Mouse (Mus musculus) CD4-positive, CD25-positive, alpha-beta regulatory T cell, adult 9 weeks (primary cell): ENCODE results near the gene Prpf4. TPM values are rescaled to one million over a fixed set of nuclear protein-coding genes. Genes with fewer than 3 reads are reported as not detected.

Experiments
- polyA plus RNA-seq: library from polyadenylated mRNA; unstranded; fragments of 100-300 nt; shearing (Covaris generic); gene quantifications from one replicate; pipeline ENCODE4 v1.2.1, GENCODE M21; 2017

The Prpf4 gene
- 29.7 TPM for polyA plus RNA-seq

DNA sequence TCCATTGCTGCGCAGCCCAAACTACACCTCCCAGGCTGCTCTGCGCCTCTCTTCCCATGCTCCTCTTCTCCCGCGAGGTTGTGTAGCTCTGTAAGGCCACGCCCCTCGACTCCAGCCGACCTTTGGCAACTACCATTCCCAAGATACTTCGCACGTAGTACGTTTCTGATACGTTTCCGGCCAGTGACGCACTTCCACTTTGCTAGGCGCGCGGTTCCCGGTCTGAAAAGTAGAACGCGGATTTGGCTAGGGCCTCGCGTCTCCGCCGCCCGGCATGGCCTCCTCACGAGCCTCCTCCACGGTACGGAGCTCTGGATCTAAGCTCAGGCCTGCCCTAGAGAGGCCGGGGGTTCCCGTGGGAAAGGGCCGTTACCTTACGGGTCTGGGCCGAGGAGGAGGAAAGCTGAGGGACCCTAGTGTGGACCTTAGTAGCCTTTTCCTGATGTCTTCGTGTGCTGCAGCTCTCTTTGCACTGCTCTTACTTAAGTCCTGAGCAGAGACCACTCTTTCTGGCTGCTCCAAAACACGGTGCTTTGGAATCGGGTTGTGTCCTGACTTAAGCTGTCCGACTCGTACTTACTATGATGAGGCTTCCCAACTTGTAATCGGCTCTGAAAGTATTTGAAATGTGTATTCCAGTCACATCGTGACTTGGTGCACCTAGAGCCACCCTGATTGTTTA is at the start of gene Prpf4, which contains the start of gene Cdc26:
Gene Prpf4 (plus strand): TSS at position 197 of the 682 bp plus-strand sequence.
Gene Cdc26 (minus strand): TSS at position 42 of the 682 bp plus-strand sequence.

DNA sequence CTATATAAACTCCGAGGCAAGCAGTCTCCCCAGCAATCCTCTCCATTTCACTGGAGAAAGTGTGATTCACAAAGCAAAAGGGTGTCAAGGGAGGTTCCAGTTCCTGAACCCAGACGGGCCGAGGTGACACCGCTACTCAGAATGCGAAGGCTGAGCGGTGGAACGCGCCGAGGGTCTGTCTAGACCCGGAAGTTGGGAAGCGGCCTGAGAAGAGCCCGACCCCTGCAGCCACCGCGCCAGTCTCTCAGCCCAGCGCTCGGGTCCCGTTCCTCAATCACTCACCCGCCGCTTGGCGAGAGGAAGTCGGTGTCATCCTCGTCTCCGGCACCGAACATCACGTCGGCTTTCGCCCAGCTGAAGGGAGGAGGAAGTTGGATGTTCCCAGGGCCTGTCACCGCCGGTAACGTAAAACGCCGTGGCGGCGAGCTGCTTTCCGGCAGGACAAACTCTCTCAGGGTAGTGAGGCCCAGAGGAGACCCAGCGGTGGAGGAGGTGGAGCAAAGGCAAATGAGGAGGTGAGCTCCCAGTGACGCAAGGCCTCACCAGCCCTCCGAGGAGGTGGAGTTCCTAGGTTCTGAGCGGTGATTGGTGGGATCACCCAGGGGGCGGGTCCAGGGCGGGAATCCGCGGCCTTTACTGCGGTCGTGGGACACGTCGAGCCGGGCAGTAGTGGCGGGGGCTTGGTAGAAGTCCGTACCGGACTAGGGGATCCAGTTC is 48.4 kb upstream of the Prpf4 start, which contains the start of the genes Fkbp15 and Slc31a1:
Gene Fkbp15 (minus strand): TSS at position 461 of the 717 bp plus-strand sequence.
Gene Slc31a1 (plus strand): TSS at position 640 of the 717 bp plus-strand sequence.

DNA sequence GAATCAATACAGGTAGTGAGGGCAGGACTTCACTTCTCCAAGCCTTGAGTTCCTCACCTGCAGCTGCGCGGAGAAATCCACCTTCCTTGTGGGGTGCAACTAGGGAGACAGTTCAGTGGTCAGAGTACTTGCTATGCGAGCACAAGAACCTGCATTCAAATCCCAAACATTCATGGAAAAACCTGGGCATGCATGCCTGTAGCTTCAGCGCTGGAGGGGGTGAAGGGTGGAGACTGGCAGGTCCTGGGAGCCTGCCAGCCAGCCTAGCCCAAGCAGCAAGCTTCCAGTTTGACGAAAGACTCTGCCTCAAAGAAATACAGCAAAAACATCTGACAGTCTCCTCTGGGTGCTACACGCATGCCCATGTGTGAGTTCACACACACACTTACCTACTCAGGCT is 26.5 kb downstream of the Prpf4 start, which contains the start of gene Rnf183:
Gene Rnf183 (minus strand): TSS at position 172 of the 400 bp plus-strand sequence.

GRCm38 (mm10) chr4:62470598-62471051 is 62.0 kb downstream of the Prpf4 start, which contains the start of gene Wdr31:
Wdr31 (minus strand) TSS chr4:62470896.

Other genes starting within 250 kb of the Prpf4 start
- 0.10 TPM for gene Zfp37, start 177.8 kb upstream of the Prpf4 start, polyA plus RNA-seq
- gene Slc31a2, start 146.2 kb upstream of the Prpf4 start, polyA plus RNA-seq = 21.7 TPM
- gene Fkbp15, start 48.2 kb upstream of the Prpf4 start, polyA plus RNA-seq = 73.0 TPM
- gene Slc31a1, start 48.1 kb upstream of the Prpf4 start, polyA plus RNA-seq = 10.4 TPM
- gene Cdc26, start 155 bp upstream of the Prpf4 start, polyA plus RNA-seq = 115 TPM
- gene Rnf183, start 26.5 kb downstream of the Prpf4 start, polyA plus RNA-seq = not detected
- gene Wdr31, start 62.1 kb downstream of the Prpf4 start, polyA plus RNA-seq = 0.60 TPM
- 1.5 TPM for gene Bspry, start 71.3 kb downstream of the Prpf4 start, polyA plus RNA-seq
- gene Hdhd3, start 94.7 kb downstream of the Prpf4 start, polyA plus RNA-seq = 0.99 TPM
- 62.5 TPM for gene Alad, start 111.1 kb downstream of the Prpf4 start, polyA plus RNA-seq
- gene Pole3, start 116.3 kb downstream of the Prpf4 start, polyA plus RNA-seq = 29.6 TPM
- 0.25 TPM for gene 4933430I17Rik, start 116.6 kb downstream of the Prpf4 start, polyA plus RNA-seq
- gene Rgs3, start 151.1 kb downstream of the Prpf4 start, polyA plus RNA-seq = 94.0 TPM